Mouse (Mus musculus): ENCODE results near the gene Fam189b. TPM values are rescaled to one million over a fixed set of nuclear protein-coding genes. Genes with fewer than 3 reads are reported as not detected.

Fam189b gene
- polyA plus RNA-seq (2015; fragmentation: Nextera tagmentation; extraction: Ambion mirVana), result 43.6 and 51.2 TPM in 2 replicates

GRCm38 (mm10) chr3:89183058-89183958, at the start of gene Fam189b:
Gene Fam189b, plus strand, starts transcription at chr3:89183143.
- peak within 1 kb of the TSS; percentile 71 for H3K4me3 ChIP-seq (ENCODE audit: low read length)
- H3K9ac ChIP-seq (replicated peaks; ENCODE audit: low read length), result peak within 1 kb of the TSS; percentile 92
- H3K36me3 ChIP-seq (ENCODE audit: insufficient read depth, low read length), result peaks cover 35% of the 10 kb centered on the region
- no peaks in the 10 kb centered on the region for H3K9me3 ChIP-seq (ENCODE audit: low read length)
- WGBS, result 3% methylated on average over 39 of the region's 39 CpGs
- ATAC-seq (ENCODE audit: low FRiP score, low TSS enrichment), result peak; percentile 94
- no peaks in the 10 kb centered on the region for H3K27me3 ChIP-seq (ENCODE audit: insufficient read depth, low read length)
- H3K4me1 ChIP-seq (ENCODE audit: insufficient read depth, low read length), result peaks cover 54% of the 10 kb centered on the region
- peak within 1 kb of the TSS; percentile 78 for H3K27ac ChIP-seq (ENCODE audit: low read length)
- peak within 1 kb of the TSS; percentile 97 for H3K4me2 ChIP-seq (replicated peaks; ENCODE audit: low read depth, low read length)

- no peaks in the 10 kb centered on the region for H3K9me3 ChIP-seq (ENCODE audit: low read length)
- no peak overlapping the region for H3K27ac ChIP-seq (ENCODE audit: low read length)
- no peak overlapping the region for H3K4me2 ChIP-seq (replicated peaks; ENCODE audit: low read depth, low read length)
- ATAC-seq (ENCODE audit: low FRiP score, low TSS enrichment), result no peak
- 84% methylated on average over 1 of the region's 1 CpGs for WGBS
- H3K4me3 ChIP-seq (ENCODE audit: low read length), result no peak overlapping the region
- peaks cover 5% of the 10 kb centered on the region; the same call in 1 of the 2 replicates for H3K4me1 ChIP-seq (ENCODE audit: insufficient read depth, low read length)
- no peak overlapping the region for H3K9ac ChIP-seq (replicated peaks; ENCODE audit: low read length)
- no peaks in the 10 kb centered on the region for H3K27me3 ChIP-seq (ENCODE audit: insufficient read depth, low read length)
- H3K36me3 ChIP-seq (ENCODE audit: insufficient read depth, low read length), result no peaks in the 10 kb centered on the region
Measured at GRCm38 (mm10) chr3:89133752-89134151, 49.2 kb upstream of the Fam189b start.

GRCm38 (mm10) chr3:89135958-89136357, 47.0 kb upstream of the Fam189b start, which contains the start of gene Pklr:
Gene Pklr, plus strand, starts transcription at chr3:89136142.
- no peak within 1 kb of the TSS; the same call in 1 of the 2 replicates for H3K9ac ChIP-seq (replicated peaks; ENCODE audit: low read length)
- 0 out of 2 replicates have a peak within 1 kb of the TSS, but pooled peaks have one; percentile 5 for H3K4me2 ChIP-seq (replicated peaks; ENCODE audit: low read depth, low read length)
- ATAC-seq (ENCODE audit: low FRiP score, low TSS enrichment), result no peak
- peaks cover 5% of the 10 kb centered on the region; the same call in 1 of the 2 replicates for H3K4me1 ChIP-seq (ENCODE audit: insufficient read depth, low read length)
- H3K9me3 ChIP-seq (ENCODE audit: low read length), result no peaks in the 10 kb centered on the region
- H3K27me3 ChIP-seq (ENCODE audit: insufficient read depth, low read length), result no peaks in the 10 kb centered on the region
- 0 out of 2 replicates have a peak within 1 kb of the TSS, but pooled peaks have one; percentile 20 for H3K27ac ChIP-seq (ENCODE audit: low read length)
- H3K36me3 ChIP-seq (ENCODE audit: insufficient read depth, low read length), result no peaks in the 10 kb centered on the region
- H3K4me3 ChIP-seq (ENCODE audit: low read length), result no peak within 1 kb of the TSS
- 57% methylated on average over 3 of the region's 3 CpGs for WGBS

GRCm38 (mm10) chr3:89136365-89136764, 46.6 kb upstream of the Fam189b start:
- peaks cover 5% of the 10 kb centered on the region; the same call in 1 of the 2 replicates for H3K4me1 ChIP-seq (ENCODE audit: insufficient read depth, low read length)
- no peak overlapping the region; the same call in 1 of the 2 replicates for H3K9ac ChIP-seq (replicated peaks; ENCODE audit: low read length)
- WGBS, result 32% methylated on average over 9 of the region's 9 CpGs
- H3K27me3 ChIP-seq (ENCODE audit: insufficient read depth, low read length), result no peaks in the 10 kb centered on the region
- 0 out of 2 replicates have a peak overlapping the region, but pooled peaks have one; percentile 20 for H3K27ac ChIP-seq (ENCODE audit: low read length)
- H3K4me2 ChIP-seq (replicated peaks; ENCODE audit: low read depth, low read length), result 0 out of 2 replicates have a peak overlapping the region, but pooled peaks have one; percentile 5
- no peaks in the 10 kb centered on the region for H3K36me3 ChIP-seq (ENCODE audit: insufficient read depth, low read length)
- no peaks in the 10 kb centered on the region for H3K9me3 ChIP-seq (ENCODE audit: low read length)
- ATAC-seq (ENCODE audit: low FRiP score, low TSS enrichment), result peak; percentile 95
- H3K4me3 ChIP-seq (ENCODE audit: low read length), result no peak overlapping the region

- Histone ChIP-seq H3K36me3 (ENCODE audit: insufficient read depth, low read length) (no peaks in the 10 kb centered on the region), H3K4me1 (ENCODE audit: insufficient read depth, low read length) (peaks cover 9% of the 10 kb centered on the region), H3K4me2 (replicated peaks; ENCODE audit: low read depth, low read length) (no peak overlapping the region), H3K4me3 (ENCODE audit: low read length) (no peak overlapping the region), H3K9ac (replicated peaks; ENCODE audit: low read length) (no peak overlapping the region), H3K27me3 (ENCODE audit: insufficient read depth, low read length) (peaks cover 8% of the 10 kb centered on the region; the same call in 1 of the 2 replicates), H3K9me3 (ENCODE audit: low read length) (no peaks in the 10 kb centered on the region), H3K27ac (ENCODE audit: low read length) (no peak overlapping the region)
- 71% methylated on average over 10 of the region's 10 CpGs for whole genome bisulfite sequencing
- no peak for ATAC-seq (ENCODE audit: low FRiP score, low TSS enrichment)
Measured at GRCm38 (mm10) chr3:89144821-89145220, 38.1 kb upstream of the Fam189b start.

- H3K9ac ChIP-seq (replicated peaks; ENCODE audit: low read length), result no peak overlapping the region
- H3K36me3 ChIP-seq (ENCODE audit: insufficient read depth, low read length), result no peaks in the 10 kb centered on the region
- peaks cover 9% of the 10 kb centered on the region for H3K4me1 ChIP-seq (ENCODE audit: insufficient read depth, low read length)
- no peak for ATAC-seq (ENCODE audit: low FRiP score, low TSS enrichment)
- 47% methylated on average over 8 of the region's 8 CpGs for WGBS
- no peak overlapping the region for H3K4me3 ChIP-seq (ENCODE audit: low read length)
- H3K27ac ChIP-seq (ENCODE audit: low read length), result no peak overlapping the region
- no peaks in the 10 kb centered on the region for H3K9me3 ChIP-seq (ENCODE audit: low read length)
- H3K27me3 ChIP-seq (ENCODE audit: insufficient read depth, low read length), result peaks cover 8% of the 10 kb centered on the region; the same call in 1 of the 2 replicates
- H3K4me2 ChIP-seq (replicated peaks; ENCODE audit: low read depth, low read length), result no peak overlapping the region
Measured at GRCm38 (mm10) chr3:89145566-89145965, 37.4 kb upstream of the Fam189b start.

- ATAC-seq (ENCODE audit: low FRiP score, low TSS enrichment), result peak; percentile 89
- peaks cover 9% of the 10 kb centered on the region for H3K4me1 ChIP-seq (ENCODE audit: insufficient read depth, low read length)
- peaks cover 8% of the 10 kb centered on the region; the same call in 1 of the 2 replicates for H3K27me3 ChIP-seq (ENCODE audit: insufficient read depth, low read length)
- H3K4me3 ChIP-seq (ENCODE audit: low read length), result peak overlapping the region; percentile 41
- peak overlapping the region; percentile 48 for H3K9ac ChIP-seq (replicated peaks; ENCODE audit: low read length)
- no peak overlapping the region for H3K27ac ChIP-seq (ENCODE audit: low read length)
- no peaks in the 10 kb centered on the region for H3K36me3 ChIP-seq (ENCODE audit: insufficient read depth, low read length)
- 22% methylated on average over 26 of the region's 26 CpGs for WGBS
- H3K4me2 ChIP-seq (replicated peaks; ENCODE audit: low read depth, low read length), result peak overlapping the region; percentile 69
- no peaks in the 10 kb centered on the region for H3K9me3 ChIP-seq (ENCODE audit: low read length)
Measured at GRCm38 (mm10) chr3:89147101-89147978, 35.6 kb upstream of the Fam189b start.

GRCm38 (mm10) chr3:89147979-89148311, 35.0 kb upstream of the Fam189b start:
- H3K4me3 ChIP-seq (ENCODE audit: low read length), result peak overlapping the region; percentile 41
- peak overlapping the region; percentile 69 for H3K4me2 ChIP-seq (replicated peaks; ENCODE audit: low read depth, low read length)
- peak overlapping the region; percentile 48 for H3K9ac ChIP-seq (replicated peaks; ENCODE audit: low read length)
- H3K27me3 ChIP-seq (ENCODE audit: insufficient read depth, low read length), result peaks cover 8% of the 10 kb centered on the region; the same call in 1 of the 2 replicates
- H3K36me3 ChIP-seq (ENCODE audit: insufficient read depth, low read length), result no peaks in the 10 kb centered on the region
- WGBS, result 3% methylated on average over 15 of the region's 15 CpGs
- no peak overlapping the region for H3K27ac ChIP-seq (ENCODE audit: low read length)
- ATAC-seq (ENCODE audit: low FRiP score, low TSS enrichment), result no peak; the same call in 1 of the 2 replicates
- peaks cover 9% of the 10 kb centered on the region for H3K4me1 ChIP-seq (ENCODE audit: insufficient read depth, low read length)
- H3K9me3 ChIP-seq (ENCODE audit: low read length), result no peaks in the 10 kb centered on the region

- Histone ChIP-seq H3K9me3 (ENCODE audit: low read length) (no peaks in the 10 kb centered on the region), H3K36me3 (ENCODE audit: insufficient read depth, low read length) (no peaks in the 10 kb centered on the region), H3K4me1 (ENCODE audit: insufficient read depth, low read length) (peaks cover 9% of the 10 kb centered on the region), H3K4me2 (replicated peaks; ENCODE audit: low read depth, low read length) (0 out of 2 replicates have a peak overlapping the region, but pooled peaks have one; percentile 69), H3K4me3 (ENCODE audit: low read length) (no peak overlapping the region), H3K27ac (ENCODE audit: low read length) (no peak overlapping the region), H3K9ac (replicated peaks; ENCODE audit: low read length) (no peak overlapping the region), H3K27me3 (ENCODE audit: insufficient read depth, low read length) (peaks cover 8% of the 10 kb centered on the region; the same call in 1 of the 2 replicates)
- no peak for ATAC-seq (ENCODE audit: low FRiP score, low TSS enrichment)
- 72% methylated on average over 14 of the region's 14 CpGs for WGBS
Measured at GRCm38 (mm10) chr3:89148567-89148966, 34.4 kb upstream of the Fam189b start.

All from kidney, embryonic 16.5 days (tissue).